Mouse (Mus musculus) right cerebral cortex, adult 18-20 months (tissue): ENCODE measurements around the gene Cops6.

ENCODE experiments used
- DNase-seq: peaks from one replicate; pipeline ENCODE4 v3.0.0; 2022; ENCODE audit warnings: mixed read lengths

Cops6 gene

DNA sequence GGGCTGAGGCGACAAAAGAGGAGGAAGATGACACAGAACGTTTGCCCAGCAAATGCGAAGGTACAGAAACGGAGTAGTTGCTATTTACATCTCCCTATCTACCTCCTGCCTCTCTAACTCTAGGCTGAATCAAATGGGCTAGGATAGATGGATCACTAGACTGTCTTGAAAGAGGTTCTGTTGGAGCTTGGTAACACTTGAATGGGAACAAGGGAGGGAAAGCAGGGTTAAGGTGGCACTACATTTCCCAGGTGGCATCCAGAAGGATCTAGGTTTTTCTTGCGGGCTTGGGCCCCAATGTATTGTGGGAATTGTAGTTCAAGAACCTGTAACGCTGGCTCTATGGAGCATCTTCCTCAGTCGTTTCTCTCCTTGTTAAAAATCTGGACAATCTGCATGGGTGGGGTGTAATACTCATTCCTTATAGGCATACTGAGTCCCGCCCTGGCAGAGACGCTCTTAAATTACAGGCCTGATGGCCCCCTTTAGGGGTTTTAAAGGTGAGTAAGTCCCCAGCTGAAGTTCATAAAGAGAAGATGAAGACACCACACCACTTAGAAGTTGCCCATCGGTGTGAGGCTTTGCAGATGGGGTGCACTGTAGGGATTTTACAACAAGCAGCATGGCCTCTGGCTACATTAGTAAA is 26.9 kb downstream of the Cops6 start:
- DNase-seq: peak; percentile 88

GRCm38 (mm10) chr5:138193771-138194727 is 33.2 kb downstream of the Cops6 start, which contains the start of gene Mblac1:
Mblac1 (plus strand) TSS chr5:138194314.
- DNase-seq: peak; percentile 80

GRCm38 (mm10) chr5:138194755-138195345 is 34.0 kb downstream of the Cops6 start:
- DNase-seq: peak; percentile 38

DNA sequence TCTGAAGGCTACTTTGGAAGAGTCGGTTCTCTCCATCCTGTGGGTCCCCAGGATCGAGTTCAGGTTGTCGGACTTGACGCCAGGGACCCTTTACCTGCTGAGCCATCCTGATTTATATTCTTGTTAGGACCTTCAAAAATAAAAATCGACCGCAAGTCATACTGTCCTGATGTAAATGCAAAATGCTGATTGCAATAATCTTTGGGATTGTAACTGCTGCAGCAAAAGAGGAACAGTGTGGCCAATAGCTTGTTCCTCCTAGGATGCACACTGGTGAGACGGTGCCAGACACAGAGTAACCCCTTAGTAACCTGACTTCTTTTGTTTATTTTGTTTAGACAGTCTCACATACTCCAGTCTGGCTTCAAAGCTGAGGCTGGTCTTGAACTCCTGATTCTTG is 34.6 kb downstream of the Cops6 start:
- DNase-seq: no peak

GRCm38 (mm10) chr5:138199576-138199975 is 38.7 kb downstream of the Cops6 start:
- no peak for DNase-seq

DNA sequence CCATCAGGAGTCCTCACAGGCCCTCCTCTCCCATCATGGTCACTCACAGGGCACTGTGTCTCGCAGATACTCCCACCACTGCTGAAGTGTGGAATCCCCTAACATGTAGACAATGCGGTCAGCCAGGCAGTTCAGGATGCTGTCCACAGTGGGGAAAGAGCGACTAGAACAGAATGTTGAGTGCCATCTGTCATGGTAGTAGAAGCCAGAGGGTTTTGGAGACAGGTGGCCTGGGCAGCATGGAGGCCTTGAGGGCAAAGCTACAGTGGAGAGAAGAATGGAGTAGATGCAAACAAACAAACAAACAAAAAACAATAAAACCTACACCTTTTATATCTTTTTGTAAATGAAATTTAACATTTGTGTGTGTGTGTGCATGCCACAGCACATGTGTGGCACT is 41.2 kb downstream of the Cops6 start:
- DNase-seq: no peak

GRCm38 (mm10) chr5:138207253-138207652 is 46.4 kb downstream of the Cops6 start:
- DNase-seq: no peak

DNA sequence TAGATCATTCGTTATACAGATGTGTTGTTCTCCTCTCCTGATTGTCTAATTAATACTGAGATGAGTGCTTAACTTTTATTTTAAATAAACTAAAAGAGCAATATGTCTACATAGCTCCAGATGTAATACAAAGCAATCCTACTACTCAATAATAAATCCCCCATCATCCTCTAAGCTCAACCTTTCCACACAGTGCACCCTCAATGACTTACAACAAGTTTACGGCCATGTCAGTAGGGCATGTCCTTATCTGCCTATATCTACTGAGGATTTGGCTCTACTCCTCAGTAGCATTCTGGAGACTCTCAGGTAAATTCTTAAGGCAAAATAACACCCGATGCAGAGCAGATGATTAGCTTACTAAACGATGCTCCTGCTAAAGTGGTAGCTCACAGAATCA is 47.0 kb downstream of the Cops6 start:
- no peak for DNase-seq
